Mouse (Mus musculus): ENCODE data around the gene Prkar2b.
"Not testable (repeated sequence)": the region's sequence is repeated elsewhere in the genome, so short reads cannot be mapped to it uniquely, and the experiment has no call there.

Gene Prkar2b

GRCm38 (mm10) chr12:32009985-32010369 is 51.1 kb downstream of the Prkar2b start:
- not testable (repeated sequence) for DNase-seq (ENCODE audit: low read depth)

- no peak for DNase-seq (ENCODE audit: low read depth)
These were observed 51.7 kb downstream of the Prkar2b start for GRCm38 (mm10) chr12:32009267-32009984.

GRCm38 (mm10) chr12:32008728-32009127 is 52.4 kb downstream of the Prkar2b start:
- DNase-seq (ENCODE audit: low read depth), result no peak

DNA sequence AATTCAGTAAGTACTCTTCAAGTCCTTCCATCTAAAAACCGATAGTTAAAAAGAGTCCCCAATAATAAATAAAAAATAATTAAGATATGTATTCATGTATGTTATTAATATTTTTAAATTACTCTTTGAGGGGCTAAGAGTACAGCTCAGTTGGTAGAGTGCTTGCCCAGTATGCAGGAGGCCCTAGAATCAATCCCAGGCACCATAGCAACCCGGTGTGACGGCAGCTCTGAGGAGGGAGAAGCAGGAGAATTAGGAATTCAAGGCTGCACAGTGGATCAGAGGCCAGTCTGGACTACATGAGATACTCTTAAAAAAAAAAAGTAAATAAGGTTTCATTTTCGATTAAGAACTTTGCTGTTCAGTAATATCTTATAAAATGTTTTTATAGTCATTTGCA is 53.5 kb downstream of the Prkar2b start:
- no peak for DNase-seq (ENCODE audit: low read depth)

GRCm38 (mm10) chr12:32007040-32007439 is 54.1 kb downstream of the Prkar2b start:
- DNase-seq (ENCODE audit: low read depth), result no peak

- DNase-seq (ENCODE audit: low read depth), result no peak
These were observed 54.6 kb downstream of the Prkar2b start for GRCm38 (mm10) chr12:32006391-32006929.

DNA sequence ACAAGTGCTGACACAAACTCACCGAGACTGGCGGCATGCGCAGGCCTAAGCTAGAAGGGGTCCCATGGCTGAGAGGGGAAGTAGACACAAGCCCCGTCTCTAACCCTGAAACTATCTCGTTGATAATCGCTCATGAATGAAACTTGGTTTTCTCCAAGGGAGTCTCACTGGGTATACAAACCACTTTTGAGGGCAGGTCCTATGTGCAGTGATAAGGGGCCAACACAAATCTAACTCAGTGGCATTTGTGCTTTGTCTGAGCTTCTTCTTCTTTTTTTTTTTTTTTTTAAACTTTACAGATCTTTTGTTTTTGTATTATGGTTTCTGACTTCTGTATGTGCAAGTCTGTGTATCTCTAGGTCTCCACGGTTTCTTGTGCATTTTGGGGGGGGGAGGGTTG is 60.6 kb downstream of the Prkar2b start:
- DNase-seq (ENCODE audit: low read depth), result no peak

GRCm38 (mm10) chr12:31998706-31999105 is 62.4 kb downstream of the Prkar2b start:
- no peak for DNase-seq (ENCODE audit: low read depth)

- no peak for DNase-seq (ENCODE audit: low read depth)
These were observed 63.7 kb downstream of the Prkar2b start for GRCm38 (mm10) chr12:31997328-31997878.

- peak; percentile 65 for DNase-seq (ENCODE audit: low read depth)
These were observed 64.2 kb downstream of the Prkar2b start for GRCm38 (mm10) chr12:31996877-31997276.

- no peak for DNase-seq (ENCODE audit: low read depth)
These were observed 70.5 kb downstream of the Prkar2b start for GRCm38 (mm10) chr12:31990575-31990974.

- DNase-seq (ENCODE audit: low read depth), result no peak
These were observed 71.4 kb downstream of the Prkar2b start for GRCm38 (mm10) chr12:31989726-31990125.

DNA sequence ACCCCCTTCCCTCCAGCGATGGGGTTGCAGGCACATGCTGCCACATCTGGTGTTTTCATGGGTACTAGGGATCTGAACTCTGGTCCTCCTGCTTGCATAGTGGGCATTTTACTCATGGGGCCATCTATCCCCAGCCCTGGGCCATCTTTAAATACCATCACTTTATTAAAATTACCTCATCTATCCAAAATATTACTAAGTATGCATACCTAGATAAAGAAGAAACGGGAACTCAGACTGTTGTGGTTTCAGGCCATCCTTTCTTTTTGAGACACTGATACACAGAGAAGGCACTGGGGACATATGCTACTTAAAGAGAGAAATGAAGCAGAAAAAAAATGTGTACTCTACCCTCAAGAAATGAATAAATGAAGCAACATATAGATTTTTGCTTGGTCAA is 74.6 kb downstream of the Prkar2b start:
- no peak for DNase-seq (ENCODE audit: low read depth)

DNA sequence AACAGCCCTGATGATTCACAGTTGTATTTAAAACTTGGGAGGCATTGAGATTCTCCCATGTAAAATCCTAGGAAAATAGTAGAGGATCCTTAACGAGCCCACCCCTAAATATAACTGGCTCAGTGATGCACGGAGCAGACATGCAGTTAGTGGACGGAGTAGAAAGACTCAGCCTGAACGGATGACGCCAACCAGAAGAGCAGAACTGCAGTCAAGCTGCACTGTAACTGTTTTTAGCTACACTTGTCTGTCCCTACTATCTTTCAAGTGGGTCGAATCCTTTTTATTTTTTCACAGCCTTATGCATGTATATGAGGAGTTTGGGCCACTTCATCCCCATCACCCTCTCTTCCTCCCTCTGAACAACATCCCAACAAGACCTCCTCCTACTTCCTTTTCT is 75.4 kb downstream of the Prkar2b start:
- no peak for DNase-seq (ENCODE audit: low read depth)

- DNase-seq (ENCODE audit: low read depth), result no peak
These were observed 76.4 kb downstream of the Prkar2b start for GRCm38 (mm10) chr12:31984664-31985063.

GRCm38 (mm10) chr12:31984206-31984605 is 76.9 kb downstream of the Prkar2b start:
- no peak for DNase-seq (ENCODE audit: low read depth)

- DNase-seq (ENCODE audit: low read depth), result no peak
These were observed 77.3 kb downstream of the Prkar2b start for GRCm38 (mm10) chr12:31983769-31984168.

DNA sequence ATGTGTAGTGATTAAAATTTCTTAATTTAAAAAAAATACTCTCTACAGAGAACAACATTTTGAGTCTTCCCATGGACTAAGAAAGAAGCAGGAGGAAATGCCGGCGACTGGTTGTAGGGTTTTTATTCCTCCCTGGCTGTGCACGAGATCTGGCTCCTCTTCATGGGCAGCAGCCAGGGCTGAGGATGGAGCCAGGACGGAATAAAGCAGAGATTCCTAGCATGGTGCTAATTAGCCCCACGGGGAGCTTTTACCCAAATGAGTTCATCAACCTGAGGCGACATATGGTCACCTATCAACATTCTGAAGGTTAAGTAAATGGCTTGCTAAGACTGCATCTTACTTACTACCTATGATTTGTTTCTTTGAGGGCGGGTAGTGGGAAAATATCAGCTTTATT is 77.9 kb downstream of the Prkar2b start:
- DNase-seq (ENCODE audit: low read depth), result no peak

DNA sequence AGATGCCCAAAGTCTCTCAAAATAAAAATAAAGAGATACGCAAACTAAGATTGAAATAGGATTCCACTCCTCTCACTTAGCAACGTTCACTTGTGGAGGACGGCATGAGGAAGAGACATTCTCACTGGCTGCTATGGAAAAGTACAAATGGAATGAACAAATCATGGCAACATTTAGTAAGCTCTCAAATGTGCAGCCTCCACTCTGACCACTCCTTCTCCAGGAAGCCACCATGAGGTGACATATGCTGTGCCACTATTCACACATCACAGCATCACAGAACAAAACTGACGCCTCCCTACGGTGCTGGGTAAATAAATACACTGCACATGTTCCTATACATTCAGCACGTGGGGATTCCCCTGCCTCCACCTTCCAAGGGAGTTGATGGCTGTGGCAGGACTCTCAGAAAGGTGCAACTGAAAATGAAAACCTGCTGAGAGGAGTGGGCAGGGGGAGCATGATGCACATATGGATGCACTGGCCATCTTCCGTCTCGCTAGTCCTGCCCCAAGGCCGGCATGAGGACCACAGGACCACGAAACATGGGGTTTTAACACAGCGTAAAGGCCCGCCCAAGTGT is 83.4 kb downstream of the Prkar2b start:
- DNase-seq (ENCODE audit: low read depth), result no peak

DNA sequence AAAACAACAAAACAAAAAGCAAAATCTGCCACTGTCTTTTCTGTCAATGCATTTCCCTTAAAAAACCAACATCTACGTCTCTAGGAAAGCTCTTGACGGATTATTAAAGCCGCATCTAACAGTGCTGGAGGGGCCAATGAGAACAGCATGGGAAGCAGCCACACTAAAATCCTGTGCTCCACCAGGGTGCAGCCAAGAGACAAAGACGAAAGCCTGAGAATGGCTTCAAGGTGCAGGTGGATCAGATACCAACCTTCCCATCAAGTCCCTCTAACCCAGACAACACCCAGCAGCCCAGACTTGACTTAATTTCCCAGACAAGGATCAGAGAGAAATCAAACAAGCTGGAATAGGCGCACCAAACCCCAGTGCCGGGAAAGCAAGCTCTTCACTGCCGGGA is 84.6 kb downstream of the Prkar2b start:
- DNase-seq (ENCODE audit: low read depth), result peak; percentile 32

- no peak for DNase-seq (ENCODE audit: low read depth)
These were observed 87.5 kb downstream of the Prkar2b start for GRCm38 (mm10) chr12:31973473-31974172.

GRCm38 (mm10) chr12:31971547-31971946 is 89.5 kb downstream of the Prkar2b start:
- DNase-seq (ENCODE audit: low read depth), result no peak

GRCm38 (mm10) chr12:31969111-31969510 is 92.0 kb downstream of the Prkar2b start:
- no peak for DNase-seq (ENCODE audit: low read depth)

Data from NIH3T3 (cell line).